Mouse (Mus musculus) neural tube, embryonic 14.5 days (tissue): Measurements from ENCODE around the gene Dbp. TPM values are rescaled to one million over a fixed set of nuclear protein-coding genes. Genes with fewer than 3 reads are reported as not detected.

Experiments
- ATAC-seq: fragments of 200-750 bp; cut with Nextera tagmentation; 2 replicates; pipeline ENCODE4 v1.8.0; 2017; ENCODE audit warnings: low read depth, mild to moderate bottlenecking, moderate TSS enrichment, moderate library complexity
- H3K27ac ChIP-seq: fragments of 300-500 bp; sonication (generic); 2 replicates; pipeline ENCODE4 v1.5.1; 2014; ENCODE audit warnings: low read depth, mild to moderate bottlenecking, control low read depth, low read length, moderate library complexity, mixed read lengths
- H3K27me3 ChIP-seq: fragments of 300-500 bp; sonication (generic); 2 replicates; pipeline ENCODE4 v1.6.1; 2014; ENCODE audit warnings: low read length; ENCODE audit not compliant: control insufficient read depth, insufficient read depth
- H3K36me3 ChIP-seq: fragments of 300-500 bp; sonication (generic); 2 replicates; pipeline ENCODE4 v1.6.1; 2014; ENCODE audit warnings: low read length, mixed read lengths; ENCODE audit not compliant: control insufficient read depth, insufficient read depth
- H3K4me1 ChIP-seq: fragments of 300-500 bp; sonication (generic); 2 replicates; pipeline ENCODE4 v1.6.1; 2014; ENCODE audit warnings: low read length; ENCODE audit not compliant: control insufficient read depth, insufficient read depth
- H3K4me2 ChIP-seq: fragments of 300-500 bp; sonication (generic); 2 replicates; pipeline ENCODE4 v1.6.1; 2014; ENCODE audit warnings: mild to moderate bottlenecking, low read depth, low read length, control low read depth
- H3K4me3 ChIP-seq: fragments of 300-500 bp; sonication (generic); 2 replicates; pipeline ENCODE4 v1.5.1; 2014; ENCODE audit warnings: low read depth, low read length, control low read depth, mixed read lengths
- H3K9ac ChIP-seq: fragments of 300-500 bp; sonication (generic); replicated peaks from 2 replicates; pipeline ENCODE4 v1.6.1; 2014; ENCODE audit warnings: low read depth, mild to moderate bottlenecking, control low read depth, low read length, mixed read lengths
- H3K9me3 ChIP-seq: fragments of 300-500 bp; sonication (generic); 2 replicates; pipeline ENCODE4 v1.6.1; 2016; ENCODE audit warnings: low read length; ENCODE audit not compliant: control insufficient read depth
- WGBS: fragments of 180-500 bp; shearing (Covaris S2); extraction: QIAGEN DNeasy Blood & Tissue Kit; methylation state at CpG from one replicate; pipeline ENCODE4 v1.1.7; 2014; 5-methylcytosine and 5-hydroxymethylcytosine counted together
- polyA plus RNA-seq: library from polyadenylated mRNA; unstranded; fragments of >200 nt; fragmentation: Nextera tagmentation; extraction: Ambion mirVana; gene quantifications from 2 replicates; pipeline ENCODE4 v1.2.1, GENCODE M21; 2014

Dbp gene
- polyA plus RNA-seq, 1 experiment from 2014 or later = 2.5 TPM

DNA sequence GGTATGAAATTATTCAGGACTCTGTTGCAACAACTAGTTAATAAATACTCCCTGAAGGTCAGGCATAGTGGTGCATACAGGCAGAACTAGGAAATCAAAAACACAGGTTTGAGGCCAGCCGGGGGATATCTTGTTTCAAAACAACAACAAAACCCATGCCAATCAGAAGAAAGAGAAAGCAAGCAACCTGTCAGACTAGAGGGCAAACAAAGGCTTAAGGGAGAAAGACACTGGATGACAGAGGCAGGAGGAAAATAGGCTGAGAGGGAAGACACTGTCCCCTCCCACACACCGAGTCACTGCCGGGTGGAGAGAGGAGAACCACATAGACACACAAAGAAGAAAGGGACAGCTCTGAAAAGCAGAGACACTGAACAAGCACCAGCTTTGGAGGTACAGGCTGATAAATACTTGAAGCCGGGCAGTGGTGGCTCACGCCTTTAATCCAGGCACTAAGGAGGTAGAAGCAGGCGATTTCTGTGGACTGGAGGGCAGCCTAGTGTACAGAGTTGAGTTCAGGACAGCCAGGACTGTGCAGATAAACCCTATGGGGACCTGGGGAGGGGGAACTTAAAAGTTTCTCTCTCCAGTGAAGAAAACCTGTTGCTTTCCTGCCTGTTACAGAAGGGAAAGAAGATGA, 9.1 kb downstream of the Dbp start:
- ATAC-seq = no peak
- Histone ChIP-seq H3K4me3 (peak overlapping the region; percentile 62; the same call in 1 of the 2 replicates), H3K4me2 (peak overlapping the region; percentile 92), H3K9me3 (no peaks in the 10 kb centered on the region), H3K27ac (no peak overlapping the region), H3K9ac (no peak overlapping the region; the same call in 1 of the 2 replicates), H3K27me3 (no peaks in the 10 kb centered on the region; the same call in 1 of the 2 replicates), H3K36me3 (peaks cover 31% of the 10 kb centered on the region), H3K4me1 (peaks cover 39% of the 10 kb centered on the region)
- 85% methylated on average over 6 of the region's 6 CpGs for WGBS

DNA sequence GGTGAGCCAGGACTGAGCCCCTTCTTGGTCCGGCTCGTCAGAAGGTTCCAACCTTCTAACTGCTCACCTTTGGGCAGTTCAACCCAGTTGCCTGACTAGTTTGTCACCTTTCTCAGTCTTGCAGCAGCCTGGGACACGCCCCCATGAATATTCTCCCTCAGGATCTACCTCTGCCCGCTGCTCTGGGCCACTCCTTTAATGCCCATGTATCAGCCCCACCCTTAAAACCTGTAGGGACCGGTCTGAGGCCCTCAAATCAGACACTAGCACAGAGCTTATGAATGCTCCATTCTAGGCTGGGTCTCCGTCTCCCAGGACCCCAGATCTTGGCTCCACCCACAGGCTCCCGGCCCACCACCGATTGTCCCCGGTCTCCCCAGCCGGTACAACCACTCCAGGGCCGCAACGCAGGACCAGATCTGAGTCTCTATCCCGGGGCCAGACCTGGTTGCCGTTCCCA, 9.8 kb downstream of the Dbp start:
- 11% methylated on average over 14 of the region's 14 CpGs for WGBS
- no peaks in the 10 kb centered on the region for H3K9me3 ChIP-seq
- H3K27ac ChIP-seq = peak overlapping the region; percentile 55; the same call in 1 of the 2 replicates
- peak overlapping the region; percentile 69 for H3K9ac ChIP-seq
- no peaks in the 10 kb centered on the region; the same call in 1 of the 2 replicates for H3K27me3 ChIP-seq
- H3K36me3 ChIP-seq = peaks cover 32% of the 10 kb centered on the region
- ATAC-seq = peak; percentile 33
- peak overlapping the region; percentile 92 for H3K4me2 ChIP-seq
- peak overlapping the region; percentile 62 for H3K4me3 ChIP-seq
- peaks cover 38% of the 10 kb centered on the region for H3K4me1 ChIP-seq

DNA sequence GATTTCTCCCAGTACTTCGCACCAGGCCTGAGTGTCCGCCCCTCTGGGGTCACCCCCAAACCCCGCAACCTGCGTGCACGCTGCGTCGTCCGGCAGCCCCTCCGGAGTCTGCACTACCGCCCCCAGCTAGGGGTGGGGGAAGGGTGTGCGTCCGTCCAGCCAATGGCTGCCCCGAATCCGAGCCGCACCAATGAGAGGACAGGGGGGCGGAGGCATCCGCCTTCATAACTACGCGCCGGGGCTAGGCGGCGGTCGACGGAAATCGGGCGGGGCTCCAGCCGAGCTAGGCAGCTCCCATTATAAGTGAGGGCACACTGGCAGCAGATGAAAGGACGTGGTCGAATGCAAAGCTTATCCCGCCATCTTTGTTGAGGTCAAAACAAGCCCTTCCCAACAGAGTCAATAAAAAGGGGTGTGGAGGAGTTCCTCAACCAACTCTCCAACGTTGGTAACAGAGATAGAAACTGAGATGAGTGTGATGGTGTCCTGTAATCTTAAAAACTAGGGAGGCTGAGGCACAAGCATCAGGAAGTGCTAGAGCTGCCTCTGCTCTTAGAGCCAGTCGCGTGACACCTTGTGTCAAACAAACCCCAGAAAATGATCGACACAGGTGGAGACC, 10.3 kb downstream of the Dbp start, which contains the start of gene Rpl18:
TSS of gene Rpl18 (plus strand) at position 368 of the 619 bp plus-strand sequence.
- WGBS = 7% methylated on average over 34 of the region's 34 CpGs
- ATAC-seq = peak; percentile 92
- H3K4me1 ChIP-seq = peaks cover 36% of the 10 kb centered on the region

DNA sequence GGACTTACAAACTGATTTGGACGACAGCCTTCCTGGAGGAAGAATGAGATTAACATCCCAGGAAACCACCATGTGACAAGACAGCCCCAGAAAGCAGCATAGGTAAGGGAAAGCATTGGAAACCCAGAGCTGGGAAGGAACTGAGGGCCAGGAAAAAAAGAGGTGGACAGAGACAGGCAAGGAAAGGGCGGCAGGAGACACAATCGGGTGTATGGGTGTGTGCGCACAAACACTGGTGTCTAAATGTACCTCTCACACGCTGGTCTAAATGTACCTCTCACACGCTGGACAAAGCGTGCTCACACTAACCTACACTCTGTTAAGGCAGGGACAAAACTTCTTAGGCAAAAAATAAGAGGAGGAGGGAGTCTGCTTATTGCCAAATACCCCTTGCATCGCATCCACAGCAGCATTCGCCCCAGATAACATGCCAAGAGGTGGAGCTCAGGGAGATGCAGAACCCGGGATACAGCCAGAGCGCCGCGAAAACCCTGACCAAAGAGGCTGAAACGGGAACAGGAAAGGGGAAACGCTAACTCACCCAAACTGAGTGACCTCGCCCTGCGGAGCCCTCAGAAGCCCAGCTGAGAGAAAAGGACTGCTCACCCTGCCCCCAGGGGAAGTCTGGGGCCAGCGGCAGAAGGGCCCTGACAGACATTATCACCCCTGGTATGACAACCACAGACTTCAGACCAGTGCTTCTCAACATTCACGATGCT, 11.0 kb downstream of the Dbp start:
- H3K9ac ChIP-seq = no peak overlapping the region
- peaks cover 36% of the 10 kb centered on the region for H3K36me3 ChIP-seq
- no peak for ATAC-seq
- H3K4me2 ChIP-seq = peak overlapping the region; percentile 92
- H3K27ac ChIP-seq = peak overlapping the region; percentile 62
- H3K4me3 ChIP-seq = peak overlapping the region; percentile 62
- WGBS = 85% methylated on average over 19 of the region's 19 CpGs
- H3K4me1 ChIP-seq = peaks cover 36% of the 10 kb centered on the region
- H3K9me3 ChIP-seq = no peaks in the 10 kb centered on the region
- H3K27me3 ChIP-seq = no peaks in the 10 kb centered on the region; the same call in 1 of the 2 replicates

More for the DNA sequence above, 10.3 kb downstream of the Dbp start, which contains the start of gene Rpl18:
- Histone ChIP-seq H3K9ac (peak within 1 kb of the TSS; percentile 69), H3K27ac (peak within 1 kb of the TSS; percentile 62), H3K4me3 (peak within 1 kb of the TSS; percentile 62), H3K36me3 (peaks cover 36% of the 10 kb centered on the region), H3K4me2 (peak within 1 kb of the TSS; percentile 92), H3K27me3 (no peaks in the 10 kb centered on the region; the same call in 1 of the 2 replicates), H3K9me3 (no peaks in the 10 kb centered on the region)

DNA sequence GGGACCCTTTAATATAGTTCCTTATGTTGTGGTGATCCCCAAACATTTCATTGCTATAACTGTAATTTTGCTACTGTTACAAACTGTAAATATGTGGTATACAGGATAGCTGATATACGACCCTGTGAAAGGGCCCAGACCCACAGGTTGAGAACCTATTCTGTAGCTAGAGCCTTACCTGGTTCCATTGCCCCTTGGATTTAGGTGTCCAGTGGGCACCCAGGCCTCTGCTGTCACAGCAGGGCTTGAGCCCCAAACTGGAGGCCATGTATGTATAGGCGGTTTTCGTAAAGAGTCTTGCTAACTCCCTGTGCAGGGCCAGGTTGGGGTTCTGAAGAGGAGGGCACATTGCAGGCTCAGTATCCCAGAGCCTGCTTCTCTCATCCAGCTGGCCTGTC, 11.6 kb downstream of the Dbp start:
- peak overlapping the region; percentile 92 for H3K4me2 ChIP-seq
- no peak overlapping the region for H3K9ac ChIP-seq
- no peak overlapping the region for H3K27ac ChIP-seq
- no peak for ATAC-seq
- no peaks in the 10 kb centered on the region; the same call in 1 of the 2 replicates for H3K27me3 ChIP-seq
- H3K9me3 ChIP-seq = no peaks in the 10 kb centered on the region
- peaks cover 33% of the 10 kb centered on the region for H3K36me3 ChIP-seq
- WGBS = 97% methylated on average over 3 of the region's 3 CpGs
- peaks cover 36% of the 10 kb centered on the region for H3K4me1 ChIP-seq
- H3K4me3 ChIP-seq = peak overlapping the region; percentile 62

DNA sequence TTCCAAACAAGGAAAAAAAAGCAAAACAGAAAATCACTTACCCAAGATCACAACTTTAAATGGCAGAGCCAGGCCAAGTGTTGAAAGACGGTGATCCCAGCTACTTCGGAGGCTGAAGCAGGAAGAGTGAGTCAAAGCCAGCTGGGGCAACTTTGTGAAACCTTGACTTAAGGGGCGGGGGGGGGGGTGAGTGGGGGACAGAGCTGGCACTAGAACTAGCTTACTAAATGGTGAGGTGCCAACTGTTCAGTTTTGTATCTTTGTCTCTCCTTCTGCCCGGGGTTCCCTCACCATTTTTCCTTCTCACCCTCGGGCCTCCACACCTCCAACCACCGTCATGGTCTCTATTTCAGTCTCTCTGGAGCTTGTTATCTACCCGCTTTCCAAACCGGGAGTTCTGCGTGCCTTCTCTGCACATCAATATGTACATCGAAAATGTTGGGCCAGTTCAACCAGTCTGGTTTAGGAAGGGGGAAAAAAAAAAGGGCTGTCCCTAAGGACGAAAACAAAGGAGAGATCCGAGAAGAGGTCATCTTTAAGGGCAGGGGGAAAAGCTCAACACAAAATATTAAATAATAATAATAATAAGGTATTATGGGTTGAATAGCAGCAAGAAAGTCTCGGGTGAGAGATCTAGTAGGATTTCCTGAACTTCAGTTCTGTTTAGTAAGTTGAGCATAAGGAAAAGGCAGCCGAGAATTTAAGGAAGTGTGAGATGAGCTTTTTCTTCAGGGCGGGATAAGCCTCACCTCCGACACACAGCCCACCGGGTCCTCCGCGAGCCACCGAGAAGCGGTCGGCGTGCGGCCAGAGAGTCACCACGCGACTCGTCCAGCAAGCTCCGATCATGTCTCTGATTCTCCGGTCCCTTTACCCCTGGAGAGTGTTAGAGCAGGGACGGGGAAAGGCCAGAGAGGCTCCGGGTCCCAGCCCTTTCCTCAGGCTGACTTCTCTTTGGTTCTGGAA, 12.3 kb downstream of the Dbp start:
- peak overlapping the region; percentile 85 for H3K27ac ChIP-seq
- peak overlapping the region; percentile 58 for H3K4me3 ChIP-seq
- no peaks in the 10 kb centered on the region for H3K9me3 ChIP-seq
- H3K4me1 ChIP-seq = peaks cover 36% of the 10 kb centered on the region
- H3K4me2 ChIP-seq = peak overlapping the region; percentile 92
- H3K36me3 ChIP-seq = peaks cover 26% of the 10 kb centered on the region
- 13% methylated on average over 31 of the region's 31 CpGs for WGBS
- peak overlapping the region; percentile 70 for H3K9ac ChIP-seq
- ATAC-seq = peak; percentile 16
- H3K27me3 ChIP-seq = no peaks in the 10 kb centered on the region; the same call in 1 of the 2 replicates

DNA sequence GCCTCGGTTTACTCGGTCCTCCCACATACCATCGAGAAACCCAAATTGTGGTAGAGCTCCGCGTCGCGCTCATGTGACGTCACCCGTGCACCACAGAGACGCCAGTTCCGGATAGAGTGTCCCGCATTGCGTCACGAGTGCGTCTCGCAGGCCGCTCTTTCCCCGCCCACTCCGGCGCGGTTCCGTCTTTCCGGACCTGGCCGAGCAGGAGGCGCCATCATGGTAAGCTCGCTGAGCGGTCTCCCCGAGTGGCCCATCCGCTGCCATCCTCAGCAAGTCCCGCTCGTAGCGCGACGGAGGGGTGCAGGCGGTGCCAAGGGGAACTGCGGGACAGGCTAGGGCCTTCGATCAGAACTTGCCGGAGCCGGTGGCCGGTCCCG, 13.0 kb downstream of the Dbp start, which contains the start of gene Sphk2:
TSS of gene Sphk2 (minus strand) at position 85 of the 380 bp plus-strand sequence.
- Histone ChIP-seq H3K9ac (peak within 1 kb of the TSS; percentile 70), H3K9me3 (no peaks in the 10 kb centered on the region), H3K27me3 (no peaks in the 10 kb centered on the region; the same call in 1 of the 2 replicates), H3K36me3 (peaks cover 19% of the 10 kb centered on the region), H3K27ac (peak within 1 kb of the TSS; percentile 85), H3K4me1 (peaks cover 36% of the 10 kb centered on the region), H3K4me2 (peak within 1 kb of the TSS; percentile 92), H3K4me3 (peak within 1 kb of the TSS; percentile 58)
- under 1% methylated on average over 41 of the region's 41 CpGs for WGBS
- ATAC-seq = peak; percentile 73

DNA sequence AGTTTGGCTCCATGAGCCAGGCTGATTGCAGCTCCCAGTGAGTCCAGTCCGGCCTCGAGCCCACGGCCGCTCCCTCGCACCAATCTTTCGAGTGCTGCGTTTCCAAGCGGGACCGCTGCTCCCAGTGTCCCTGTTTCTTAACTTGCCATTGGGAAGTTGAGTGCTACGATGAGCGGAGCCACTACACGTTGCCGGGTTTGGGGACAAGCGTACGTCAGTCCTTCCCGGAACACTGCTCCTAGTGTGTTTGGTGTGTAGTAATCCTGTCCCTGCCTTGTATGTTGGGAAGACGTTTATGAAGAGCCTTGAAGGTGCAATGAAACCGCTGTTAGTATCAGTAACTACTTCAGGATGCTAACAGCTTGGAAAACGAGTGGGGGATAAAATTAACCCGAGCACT, 13.4 kb downstream of the Dbp start:
- no peaks in the 10 kb centered on the region; the same call in 1 of the 2 replicates for H3K27me3 ChIP-seq
- peaks cover 36% of the 10 kb centered on the region for H3K4me1 ChIP-seq
- no peak for ATAC-seq
- peak overlapping the region; percentile 66 for H3K9ac ChIP-seq
- peaks cover 16% of the 10 kb centered on the region for H3K36me3 ChIP-seq
- H3K27ac ChIP-seq = peak overlapping the region; percentile 85
- 1% methylated on average over 20 of the region's 20 CpGs for WGBS
- no peaks in the 10 kb centered on the region for H3K9me3 ChIP-seq
- H3K4me3 ChIP-seq = peak overlapping the region; percentile 58
- peak overlapping the region; percentile 60 for H3K4me2 ChIP-seq
